Mouse (Mus musculus): ENCODE data around the gene Gm18336. TPM values are rescaled to one million over a fixed set of nuclear protein-coding genes. Genes with fewer than 3 reads are reported as not detected.
"Not testable (repeated sequence)": the region's sequence is repeated elsewhere in the genome, so short reads cannot be mapped to it uniquely, and the experiment has no call there.

Gene Gm18336
- not detected in 2 replicates for total RNA-seq (2015)
- not detected in 2 replicates for total RNA-seq (2017)

- ATAC-seq (replicated peaks; ENCODE audit: poor library complexity): not testable (repeated sequence)
These were observed at the start of gene Gm18336 for GRCm38 (mm10) chrX:73398636-73399035. Gene Gm18336 (minus strand): TSS chrX:73398736.

GRCm38 (mm10) chrX:73441428-73441827, 42.9 kb upstream of the Gm18336 start:
- ATAC-seq (replicated peaks; ENCODE audit: poor library complexity): no peak

GRCm38 (mm10) chrX:73435252-73435651, 36.7 kb upstream of the Gm18336 start, which contains the start of gene Trex2:
Gene Trex2 (minus strand): TSS chrX:73435344.
- ATAC-seq (replicated peaks; ENCODE audit: poor library complexity): no peak

- ATAC-seq (replicated peaks; ENCODE audit: poor library complexity): no peak
These were observed 34.3 kb upstream of the Gm18336 start for GRCm38 (mm10) chrX:73432850-73433249.

GRCm38 (mm10) chrX:73430036-73430435, 31.5 kb upstream of the Gm18336 start:
- peak; percentile 68 for ATAC-seq (replicated peaks; ENCODE audit: poor library complexity)

GRCm38 (mm10) chrX:73412767-73413166, 14.2 kb upstream of the Gm18336 start:
- ATAC-seq (replicated peaks; ENCODE audit: poor library complexity): no peak

- peak; percentile 71 for ATAC-seq (replicated peaks; ENCODE audit: poor library complexity)
These were observed 12.5 kb upstream of the Gm18336 start, which contains the start of gene Zfp92 for GRCm38 (mm10) chrX:73410880-73411517. Gene Zfp92 (plus strand): TSS chrX:73411096.

- ATAC-seq (replicated peaks; ENCODE audit: poor library complexity): no peak
These were observed 3.1 kb upstream of the Gm18336 start for GRCm38 (mm10) chrX:73401616-73402015.

- no peak for ATAC-seq (replicated peaks; ENCODE audit: poor library complexity)
These were observed 2.4 kb upstream of the Gm18336 start for GRCm38 (mm10) chrX:73400951-73401350.

GRCm38 (mm10) chrX:73396446-73396845, 2.1 kb downstream of the Gm18336 start:
- no peak for ATAC-seq (replicated peaks; ENCODE audit: poor library complexity)

GRCm38 (mm10) chrX:73391481-73391880, 7.1 kb downstream of the Gm18336 start:
- ATAC-seq (replicated peaks; ENCODE audit: poor library complexity): no peak

GRCm38 (mm10) chrX:73384924-73385323, 13.6 kb downstream of the Gm18336 start:
- ATAC-seq (replicated peaks; ENCODE audit: poor library complexity): no peak

- no peak for ATAC-seq (replicated peaks; ENCODE audit: poor library complexity)
These were observed 14.1 kb downstream of the Gm18336 start for GRCm38 (mm10) chrX:73384419-73384818.

- peak; percentile 81 for ATAC-seq (replicated peaks; ENCODE audit: poor library complexity)
These were observed 35.2 kb downstream of the Gm18336 start for GRCm38 (mm10) chrX:73363291-73363690.

- ATAC-seq (replicated peaks; ENCODE audit: poor library complexity): peak; percentile 56
These were observed 41.8 kb downstream of the Gm18336 start for GRCm38 (mm10) chrX:73356719-73357118.

- peak; percentile 90 for ATAC-seq (replicated peaks; ENCODE audit: poor library complexity)
These were observed 42.4 kb downstream of the Gm18336 start for GRCm38 (mm10) chrX:73356163-73356562.

Other genes starting within 250 kb of the Gm18336 start
- not detected in 2 replicates for gene Xlr5b, start 249.9 kb downstream of the Gm18336 start, total RNA-seq (2015)
- not detected in 2 replicates for gene Xlr5b, start 249.9 kb downstream of the Gm18336 start, total RNA-seq (2017)
- gene DXBay18, start 249.3 kb downstream of the Gm18336 start, total RNA-seq (2015): not detected in 2 replicates
- not detected in 2 replicates for gene DXBay18, start 249.3 kb downstream of the Gm18336 start, total RNA-seq (2017)
- gene Spin2d, start 221.7 kb downstream of the Gm18336 start, total RNA-seq (2015): not detected in 2 replicates
- not detected in 2 replicates for gene Spin2d, start 221.7 kb downstream of the Gm18336 start, total RNA-seq (2017)
- gene Xlr3b, start 206.5 kb downstream of the Gm18336 start, total RNA-seq (2015): 7.7 and 8.5 TPM in 2 replicates
- 6.2 and 8.8 TPM in 2 replicates for gene Xlr3b, start 206.5 kb downstream of the Gm18336 start, total RNA-seq (2017)
- 16.7 and 22.3 TPM in 2 replicates for gene Xlr4b, start 184.4 kb downstream of the Gm18336 start, total RNA-seq (2015)
- gene Xlr4b, start 184.4 kb downstream of the Gm18336 start, total RNA-seq (2017): 15.1 and 18.7 TPM in 2 replicates
- gene F8a, start 170.4 kb downstream of the Gm18336 start, total RNA-seq (2015): 4.1 and 5.6 TPM in 2 replicates
- 2.6 and 2.8 TPM in 2 replicates for gene F8a, start 170.4 kb downstream of the Gm18336 start, total RNA-seq (2017)
- gene Xlr4c, start 155.6 kb downstream of the Gm18336 start, total RNA-seq (2015): 4.2 and 16.7 TPM in 2 replicates
- 10.1 and 11.2 TPM in 2 replicates for gene Xlr4c, start 155.6 kb downstream of the Gm18336 start, total RNA-seq (2017)
- not detected in 2 replicates for gene Xlr3c, start 133.3 kb downstream of the Gm18336 start, total RNA-seq (2015)
- gene Xlr3c, start 133.3 kb downstream of the Gm18336 start, total RNA-seq (2017): not detected in 2 replicates
- not detected in 2 replicates for gene Xlr5a, start 105.8 kb downstream of the Gm18336 start, total RNA-seq (2015)
- gene Xlr5a, start 105.8 kb downstream of the Gm18336 start, total RNA-seq (2017): not detected in 2 replicates
- not detected in 2 replicates for gene Xlr5c, start 105.8 kb downstream of the Gm18336 start, total RNA-seq (2015)
- not detected in 2 replicates for gene Xlr5c, start 105.8 kb downstream of the Gm18336 start, total RNA-seq (2017)
- not detected in 2 replicates for gene Gm45015, start 61.9 kb downstream of the Gm18336 start, total RNA-seq (2015)
- not detected in 2 replicates for gene Gm45015, start 61.9 kb downstream of the Gm18336 start, total RNA-seq (2017)
- 9.1 and 10.4 TPM in 2 replicates for gene Zfp275, start 56.1 kb downstream of the Gm18336 start, total RNA-seq (2015)
- 6.0 and 8.8 TPM in 2 replicates for gene Zfp275, start 56.1 kb downstream of the Gm18336 start, total RNA-seq (2017)
- gene Zfp92, start 12.4 kb upstream of the Gm18336 start, total RNA-seq (2015): not detected in 2 replicates
- gene Zfp92, start 12.4 kb upstream of the Gm18336 start, total RNA-seq (2017): 0.14 TPM in 1 of 2 replicates, not detected in the other
- gene Trex2, start 36.6 kb upstream of the Gm18336 start, total RNA-seq (2015): not detected in 2 replicates
- not detected in 2 replicates for gene Trex2, start 36.6 kb upstream of the Gm18336 start, total RNA-seq (2017)
- 27.1 and 34.7 TPM in 2 replicates for gene Haus7, start 60.3 kb upstream of the Gm18336 start, total RNA-seq (2015)
- 48.9 and 63.1 TPM in 2 replicates for gene Haus7, start 60.3 kb upstream of the Gm18336 start, total RNA-seq (2017)
- gene Bgn, start 84.9 kb upstream of the Gm18336 start, total RNA-seq (2015): 1.3 and 1.4 TPM in 2 replicates
- 0.30 TPM in 1 of 2 replicates, not detected in the other for gene Bgn, start 84.9 kb upstream of the Gm18336 start, total RNA-seq (2017)
- not detected in 2 replicates for gene Atp2b3, start 104.3 kb upstream of the Gm18336 start, total RNA-seq (2015)
- not detected in 2 replicates for gene Atp2b3, start 104.3 kb upstream of the Gm18336 start, total RNA-seq (2017)
- gene Dusp9, start 240.7 kb upstream of the Gm18336 start, total RNA-seq (2015): 0.22 and 0.67 TPM in 2 replicates
- 0.44 and 0.67 TPM in 2 replicates for gene Dusp9, start 240.7 kb upstream of the Gm18336 start, total RNA-seq (2017)